Mouse (Mus musculus): ENCODE measurements around the gene Alg12. TPM values are rescaled to one million over a fixed set of nuclear protein-coding genes. Genes with fewer than 3 reads are reported as not detected.

Alg12 gene
- polyA plus RNA-seq, 1 experiment from 2014 or later: 13.3 TPM

- no peak overlapping the region for H3K4me2 ChIP-seq (ENCODE audit: low read depth)
- H3K9ac ChIP-seq (ENCODE audit: low read length): no peak overlapping the region
- no peak overlapping the region for H3K27ac ChIP-seq (ENCODE audit: low read depth, low read length)
- 85% methylated on average over 2 of the region's 2 CpGs for WGBS
- H3K4me1 ChIP-seq (ENCODE audit: control insufficient read depth, insufficient read depth, low read length): no peaks in the 10 kb centered on the region
- DNase-seq (ENCODE audit: low spot score): no peak
- ATAC-seq (ENCODE audit: insufficient read depth, low FRiP score, low TSS enrichment): no peak
- H3K4me3 ChIP-seq (ENCODE audit: low read depth, low read length): no peak overlapping the region
- no peaks in the 10 kb centered on the region for H3K9me3 ChIP-seq (ENCODE audit: control insufficient read depth, low read length)
- H3K27me3 ChIP-seq (ENCODE audit: control insufficient read depth, insufficient read depth, low read length): no peaks in the 10 kb centered on the region
- H3K36me3 ChIP-seq (ENCODE audit: control insufficient read depth, insufficient read depth, low read length): no peaks in the 10 kb centered on the region
These were observed 30.5 kb upstream of the Alg12 start for GRCm38 (mm10) chr15:88849621-88850020.

DNA sequence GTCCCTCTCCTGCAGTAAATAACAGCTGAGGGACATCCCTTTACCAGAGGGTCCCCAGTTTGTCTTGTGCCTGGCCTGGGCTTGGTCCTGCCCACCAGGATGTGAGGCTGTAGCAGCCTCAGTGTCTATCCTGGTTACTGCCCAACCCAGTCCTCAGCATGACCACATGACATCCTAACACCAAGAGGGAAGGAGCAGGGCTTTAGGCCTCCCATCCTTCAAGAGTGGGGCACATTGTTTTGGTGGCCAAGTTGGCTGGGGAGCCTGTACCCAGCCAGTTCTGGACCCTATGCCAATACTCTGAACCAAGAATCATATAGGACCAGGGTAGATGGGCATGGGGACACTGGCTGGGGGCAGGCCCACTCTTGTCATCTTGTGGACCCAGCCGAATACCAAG, 29.5 kb upstream of the Alg12 start:
- ATAC-seq (ENCODE audit: insufficient read depth, low FRiP score, low TSS enrichment): no peak

GRCm38 (mm10) chr15:88844966-88845365, 25.8 kb upstream of the Alg12 start:
- no peaks in the 10 kb centered on the region for H3K9me3 ChIP-seq (ENCODE audit: control insufficient read depth, low read length)
- WGBS: 91% methylated on average over 7 of the region's 7 CpGs
- ATAC-seq (ENCODE audit: insufficient read depth, low FRiP score, low TSS enrichment) (no peak), DNase-seq (ENCODE audit: low spot score) (no peak)
- no peaks in the 10 kb centered on the region for H3K36me3 ChIP-seq (ENCODE audit: control insufficient read depth, insufficient read depth, low read length)
- H3K27me3 ChIP-seq (ENCODE audit: control insufficient read depth, insufficient read depth, low read length): no peaks in the 10 kb centered on the region
- no peak overlapping the region for H3K9ac ChIP-seq (ENCODE audit: low read length)
- H3K27ac ChIP-seq (ENCODE audit: low read depth, low read length): no peak overlapping the region
- H3K4me1 ChIP-seq (ENCODE audit: control insufficient read depth, insufficient read depth, low read length): no peaks in the 10 kb centered on the region
- no peak overlapping the region for H3K4me2 ChIP-seq (ENCODE audit: low read depth)
- H3K4me3 ChIP-seq (ENCODE audit: low read depth, low read length): no peak overlapping the region

More for the DNA sequence above, 29.5 kb upstream of the Alg12 start:
- no peak overlapping the region for H3K4me3 ChIP-seq (ENCODE audit: low read depth, low read length)
- H3K9ac ChIP-seq (ENCODE audit: low read length): no peak overlapping the region
- H3K27ac ChIP-seq (ENCODE audit: low read depth, low read length): no peak overlapping the region
- H3K4me1 ChIP-seq (ENCODE audit: control insufficient read depth, insufficient read depth, low read length): no peaks in the 10 kb centered on the region
- WGBS: 100% methylated on average over 1 of the region's 1 CpGs
- H3K9me3 ChIP-seq (ENCODE audit: control insufficient read depth, low read length): no peaks in the 10 kb centered on the region
- DNase-seq (ENCODE audit: low spot score): no peak
- H3K4me2 ChIP-seq (ENCODE audit: low read depth): no peak overlapping the region
- H3K27me3 ChIP-seq (ENCODE audit: control insufficient read depth, insufficient read depth, low read length): no peaks in the 10 kb centered on the region
- H3K36me3 ChIP-seq (ENCODE audit: control insufficient read depth, insufficient read depth, low read length): no peaks in the 10 kb centered on the region

GRCm38 (mm10) chr15:88843486-88844097, 24.5 kb upstream of the Alg12 start:
- Histone ChIP-seq H3K4me1 (ENCODE audit: control insufficient read depth, insufficient read depth, low read length) (peaks cover 5% of the 10 kb centered on the region; the same call in 1 of the 2 replicates), H3K4me3 (ENCODE audit: low read depth, low read length) (no peak overlapping the region), H3K4me2 (ENCODE audit: low read depth) (no peak overlapping the region), H3K9me3 (ENCODE audit: control insufficient read depth, low read length) (no peaks in the 10 kb centered on the region), H3K27me3 (ENCODE audit: control insufficient read depth, insufficient read depth, low read length) (no peaks in the 10 kb centered on the region), H3K9ac (ENCODE audit: low read length) (no peak overlapping the region), H3K27ac (ENCODE audit: low read depth, low read length) (no peak overlapping the region), H3K36me3 (ENCODE audit: control insufficient read depth, insufficient read depth, low read length) (no peaks in the 10 kb centered on the region)
- ATAC-seq (ENCODE audit: insufficient read depth, low FRiP score, low TSS enrichment) (no peak; the same call in 1 of the 2 replicates), DNase-seq (ENCODE audit: low spot score) (peak; percentile 25)
- WGBS: 58% methylated on average over 8 of the region's 8 CpGs

GRCm38 (mm10) chr15:88842300-88842673, 23.2 kb upstream of the Alg12 start:
- Histone ChIP-seq H3K27me3 (ENCODE audit: control insufficient read depth, insufficient read depth, low read length) (no peaks in the 10 kb centered on the region), H3K36me3 (ENCODE audit: control insufficient read depth, insufficient read depth, low read length) (no peaks in the 10 kb centered on the region), H3K27ac (ENCODE audit: low read depth, low read length) (no peak overlapping the region), H3K9ac (ENCODE audit: low read length) (no peak overlapping the region), H3K4me2 (ENCODE audit: low read depth) (no peak overlapping the region), H3K4me1 (ENCODE audit: control insufficient read depth, insufficient read depth, low read length) (peaks cover 12% of the 10 kb centered on the region), H3K9me3 (ENCODE audit: control insufficient read depth, low read length) (no peaks in the 10 kb centered on the region), H3K4me3 (ENCODE audit: low read depth, low read length) (no peak overlapping the region)
- ATAC-seq (ENCODE audit: insufficient read depth, low FRiP score, low TSS enrichment): no peak
- DNase-seq (ENCODE audit: low spot score): no peak
- 92% methylated on average over 3 of the region's 3 CpGs for WGBS

GRCm38 (mm10) chr15:88841580-88842299, 22.6 kb upstream of the Alg12 start:
- no peak overlapping the region for H3K9ac ChIP-seq (ENCODE audit: low read length)
- H3K36me3 ChIP-seq (ENCODE audit: control insufficient read depth, insufficient read depth, low read length): no peaks in the 10 kb centered on the region
- H3K27ac ChIP-seq (ENCODE audit: low read depth, low read length): no peak overlapping the region
- DNase-seq (ENCODE audit: low spot score): no peak
- ATAC-seq (ENCODE audit: insufficient read depth, low FRiP score, low TSS enrichment): no peak
- no peak overlapping the region for H3K4me2 ChIP-seq (ENCODE audit: low read depth)
- H3K27me3 ChIP-seq (ENCODE audit: control insufficient read depth, insufficient read depth, low read length): no peaks in the 10 kb centered on the region
- no peak overlapping the region for H3K4me3 ChIP-seq (ENCODE audit: low read depth, low read length)
- WGBS: 88% methylated on average over 3 of the region's 3 CpGs
- peaks cover 12% of the 10 kb centered on the region for H3K4me1 ChIP-seq (ENCODE audit: control insufficient read depth, insufficient read depth, low read length)
- H3K9me3 ChIP-seq (ENCODE audit: control insufficient read depth, low read length): no peaks in the 10 kb centered on the region

DNA sequence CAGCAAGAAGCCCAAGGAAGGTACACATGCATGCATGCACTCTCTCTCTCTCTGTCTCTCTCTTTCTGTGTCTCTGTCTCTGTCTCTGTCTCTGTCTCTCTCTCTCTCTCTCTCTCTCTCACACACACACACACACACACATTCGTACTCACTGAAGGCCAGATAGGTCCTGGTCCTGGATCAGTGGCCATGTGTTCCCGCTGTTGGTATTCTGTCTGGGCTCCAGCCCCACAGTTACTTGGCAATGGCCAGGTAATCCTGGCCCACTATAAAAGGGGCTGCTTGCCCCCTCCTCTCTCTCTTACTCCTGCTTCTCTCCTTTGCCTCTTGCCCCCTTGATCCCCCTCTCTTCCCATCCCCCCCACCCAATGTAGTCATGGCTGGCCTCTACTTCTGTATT, 22.0 kb upstream of the Alg12 start:
- ATAC-seq (ENCODE audit: insufficient read depth, low FRiP score, low TSS enrichment) (no peak), DNase-seq (ENCODE audit: low spot score) (no peak)
- Histone ChIP-seq H3K36me3 (ENCODE audit: control insufficient read depth, insufficient read depth, low read length) (no peaks in the 10 kb centered on the region), H3K9me3 (ENCODE audit: control insufficient read depth, low read length) (no peaks in the 10 kb centered on the region), H3K9ac (ENCODE audit: low read length) (no peak overlapping the region), H3K27ac (ENCODE audit: low read depth, low read length) (no peak overlapping the region), H3K4me3 (ENCODE audit: low read depth, low read length) (no peak overlapping the region), H3K4me2 (ENCODE audit: low read depth) (no peak overlapping the region), H3K27me3 (ENCODE audit: control insufficient read depth, insufficient read depth, low read length) (no peaks in the 10 kb centered on the region), H3K4me1 (ENCODE audit: control insufficient read depth, insufficient read depth, low read length) (peaks cover 12% of the 10 kb centered on the region)
- WGBS: 87% methylated on average over 2 of the region's 2 CpGs

DNA sequence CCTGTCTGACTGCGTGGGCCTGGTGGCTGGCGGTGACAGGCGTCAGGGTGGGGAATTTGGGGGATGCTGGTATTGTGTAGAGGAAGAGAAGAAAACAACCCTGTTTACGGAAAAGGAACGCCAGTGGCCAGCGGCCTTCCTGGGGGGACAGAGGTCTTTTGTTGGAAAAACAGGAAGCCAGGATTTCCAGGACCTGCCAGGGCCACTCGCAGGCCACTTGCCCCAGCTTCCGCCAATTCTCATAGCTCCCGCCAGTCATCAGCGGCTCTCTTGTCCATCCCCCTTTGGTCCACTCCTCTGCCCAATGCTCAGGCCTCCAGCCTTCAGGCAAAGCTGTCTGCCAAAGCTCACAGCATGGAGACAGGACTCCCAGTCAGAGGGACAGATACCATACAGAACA, 21.0 kb upstream of the Alg12 start:
- H3K9me3 ChIP-seq (ENCODE audit: control insufficient read depth, low read length): no peaks in the 10 kb centered on the region
- no peak overlapping the region for H3K27ac ChIP-seq (ENCODE audit: low read depth, low read length)
- H3K9ac ChIP-seq (ENCODE audit: low read length): no peak overlapping the region
- ATAC-seq (ENCODE audit: insufficient read depth, low FRiP score, low TSS enrichment): no peak
- H3K4me2 ChIP-seq (ENCODE audit: low read depth): no peak overlapping the region
- peaks cover 12% of the 10 kb centered on the region for H3K4me1 ChIP-seq (ENCODE audit: control insufficient read depth, insufficient read depth, low read length)
- H3K27me3 ChIP-seq (ENCODE audit: control insufficient read depth, insufficient read depth, low read length): no peaks in the 10 kb centered on the region
- peak; percentile 25 for DNase-seq (ENCODE audit: low spot score)
- no peak overlapping the region for H3K4me3 ChIP-seq (ENCODE audit: low read depth, low read length)
- H3K36me3 ChIP-seq (ENCODE audit: control insufficient read depth, insufficient read depth, low read length): no peaks in the 10 kb centered on the region
- 71% methylated on average over 10 of the region's 10 CpGs for WGBS

DNA sequence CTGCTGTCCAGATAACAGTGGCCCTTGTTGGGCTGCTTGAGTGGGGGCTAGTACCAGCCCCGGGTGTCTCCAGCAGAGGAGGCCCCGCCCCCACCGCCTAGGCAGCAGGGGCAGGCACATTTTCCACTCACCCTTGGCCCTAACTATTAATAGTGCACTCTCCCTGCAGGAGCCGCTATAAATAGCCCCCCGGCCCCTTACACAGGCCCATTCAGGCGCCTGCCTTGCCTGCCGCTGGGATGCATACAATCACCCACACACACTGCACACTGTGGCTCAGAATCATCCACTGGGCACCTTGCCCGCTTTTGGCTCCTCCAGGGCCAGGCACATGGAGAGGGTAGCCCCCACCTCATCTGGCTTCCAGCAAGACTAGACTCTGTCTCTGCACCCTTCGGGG, 20.2 kb upstream of the Alg12 start:
- 22% methylated on average over 9 of the region's 9 CpGs for WGBS
- Histone ChIP-seq H3K36me3 (ENCODE audit: control insufficient read depth, insufficient read depth, low read length) (no peaks in the 10 kb centered on the region), H3K27me3 (ENCODE audit: control insufficient read depth, insufficient read depth, low read length) (no peaks in the 10 kb centered on the region), H3K4me3 (ENCODE audit: low read depth, low read length) (no peak overlapping the region), H3K9me3 (ENCODE audit: control insufficient read depth, low read length) (no peaks in the 10 kb centered on the region), H3K4me1 (ENCODE audit: control insufficient read depth, insufficient read depth, low read length) (peaks cover 12% of the 10 kb centered on the region), H3K4me2 (ENCODE audit: low read depth) (no peak overlapping the region), H3K27ac (ENCODE audit: low read depth, low read length) (0 out of 2 replicates have a peak overlapping the region, but pooled peaks have one; percentile 60), H3K9ac (ENCODE audit: low read length) (peak overlapping the region; percentile 32)
- ATAC-seq (ENCODE audit: insufficient read depth, low FRiP score, low TSS enrichment) (peak; percentile 64; the same call in 1 of the 2 replicates), DNase-seq (ENCODE audit: low spot score) (peak; percentile 18)
